Mouse (Mus musculus): ENCODE data around the gene Ttc19.

Ttc19 gene

DNA sequence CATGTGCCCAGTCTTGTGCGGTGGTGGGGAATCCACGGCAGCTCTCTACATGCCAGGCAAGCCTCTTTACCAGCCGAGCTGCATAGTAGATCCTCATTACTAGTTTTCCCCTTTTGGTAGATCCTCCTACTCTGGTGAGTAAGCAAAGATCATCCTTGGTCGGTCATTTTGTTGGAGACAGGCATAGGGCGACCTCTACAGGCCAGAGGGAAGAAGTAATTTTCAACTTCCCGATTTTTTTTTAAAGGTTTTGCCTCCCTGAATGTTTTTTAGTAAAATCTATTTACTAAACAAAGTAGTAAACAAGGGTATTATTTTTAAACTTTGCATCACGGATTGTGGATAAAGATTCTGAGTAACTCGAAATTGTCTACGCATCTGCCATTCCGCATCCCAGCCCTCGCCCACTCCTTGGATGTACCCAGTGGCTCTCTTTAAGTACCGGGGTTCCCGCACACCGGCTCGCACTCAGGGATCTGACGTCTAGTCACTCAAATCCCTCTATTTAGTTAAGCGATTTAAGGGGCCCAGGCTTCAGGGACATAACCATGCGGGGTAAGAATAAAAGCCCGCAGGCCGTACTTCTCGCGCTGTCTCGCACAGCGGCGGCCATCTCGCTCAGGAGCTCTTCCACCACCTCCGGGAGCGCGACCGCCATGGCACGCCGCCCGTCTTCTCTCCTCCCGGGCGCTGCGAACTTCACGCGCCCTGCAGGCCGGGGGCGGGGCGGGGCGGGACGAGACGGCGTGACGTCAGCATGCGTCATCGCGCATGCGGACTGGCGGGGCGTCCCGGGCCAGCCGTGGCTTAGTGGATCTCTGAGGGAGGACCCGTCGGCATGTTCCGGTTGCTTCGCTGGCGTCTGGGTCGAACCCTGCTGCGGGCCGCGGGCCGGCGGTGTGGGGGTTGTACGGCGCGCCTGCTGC lies at the start of gene Ttc19, which contains the start of gene Zswim7:
Gene Ttc19, plus strand, starts transcription at position 799 of the 926 bp plus-strand sequence.
Gene Zswim7, minus strand, starts transcription at position 701 of the 926 bp plus-strand sequence.
- DNase-seq (ENCODE audit: low spot score) = peak; percentile 92

- no peak for DNase-seq (ENCODE audit: low spot score)
Observed at GRCm38 (mm10) chr11:62240631-62241261, 40.5 kb upstream of the Ttc19 start.

- peak; percentile 58 for DNase-seq (ENCODE audit: low spot score)
Observed at GRCm38 (mm10) chr11:62243871-62244270, 37.4 kb upstream of the Ttc19 start.

DNA sequence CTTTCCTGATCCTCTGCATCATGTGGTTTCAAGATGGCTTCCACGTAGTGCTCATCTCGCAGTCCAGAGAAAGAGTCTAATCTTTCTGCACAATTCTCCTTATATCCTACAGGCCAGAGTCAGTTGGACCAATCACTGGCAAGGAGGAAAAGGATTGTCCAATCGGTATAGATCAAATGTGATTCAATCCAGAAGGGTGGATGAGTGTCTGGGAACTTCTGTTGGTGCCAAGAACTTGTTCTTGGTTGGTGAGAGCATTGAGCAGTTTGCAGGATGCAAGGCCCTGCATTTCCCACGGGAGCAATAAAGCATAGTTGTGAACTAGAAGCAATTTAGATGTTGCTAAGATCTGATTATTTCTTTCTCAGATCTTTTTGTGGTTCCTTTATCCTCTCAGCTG lies 36.8 kb upstream of the Ttc19 start:
- peak; percentile 71 for DNase-seq (ENCODE audit: low spot score)

GRCm38 (mm10) chr11:62247759-62248400 lies 33.4 kb upstream of the Ttc19 start:
- no peak for DNase-seq (ENCODE audit: low spot score)

DNA sequence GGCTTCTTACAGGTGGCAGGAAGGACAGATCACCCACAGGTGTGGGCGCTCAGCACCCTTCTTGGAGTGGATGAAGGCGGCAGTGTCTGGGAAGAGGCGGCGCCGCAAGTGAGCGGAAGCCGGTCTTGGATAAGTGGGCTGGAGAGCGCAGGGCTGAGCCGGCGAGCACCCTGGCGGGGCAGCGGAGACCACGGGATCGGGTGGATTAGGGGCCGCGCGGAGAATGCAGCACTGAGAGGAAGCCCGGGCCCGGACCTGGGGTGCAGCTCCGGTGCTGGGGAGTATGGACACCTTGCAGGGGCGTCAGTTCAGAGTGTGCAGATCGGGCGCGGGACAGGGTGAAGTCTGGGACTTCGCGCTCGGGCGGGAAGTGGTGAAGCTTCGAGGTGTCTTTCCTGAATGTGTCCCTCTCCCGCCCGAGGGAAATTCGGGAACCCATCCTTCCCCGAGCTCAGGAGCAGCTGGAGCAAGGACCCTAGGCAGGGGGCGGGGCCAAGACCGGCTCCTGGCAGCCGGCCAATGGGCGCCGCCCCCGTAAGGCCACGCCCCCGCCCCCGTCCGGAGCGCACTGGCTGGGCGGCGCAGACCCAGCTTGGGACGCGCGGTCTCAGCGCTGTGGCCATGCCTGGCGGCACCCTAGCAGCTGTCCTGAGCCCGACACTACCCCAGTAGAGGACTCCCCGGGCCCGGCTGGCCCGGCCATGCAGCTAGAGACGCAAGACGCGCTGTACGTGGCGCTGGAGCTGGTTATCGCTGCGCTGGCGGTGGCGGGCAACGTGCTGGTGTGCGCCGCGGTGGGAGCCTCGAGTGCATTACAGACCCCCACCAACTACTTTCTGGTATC lies 32.6 kb upstream of the Ttc19 start, which contains the start of gene Adora2b:
Gene Adora2b, plus strand, starts transcription at position 584 of the 844 bp plus-strand sequence.
- DNase-seq (ENCODE audit: low spot score) = no peak

- peak; percentile 23 for DNase-seq (ENCODE audit: low spot score)
Observed at GRCm38 (mm10) chr11:62249266-62250037, 31.8 kb upstream of the Ttc19 start.

- DNase-seq (ENCODE audit: low spot score) = peak; percentile 29
Observed at GRCm38 (mm10) chr11:62251047-62251446, 30.2 kb upstream of the Ttc19 start.

GRCm38 (mm10) chr11:62253380-62253779 lies 27.9 kb upstream of the Ttc19 start:
- no peak for DNase-seq (ENCODE audit: low spot score)

DNA sequence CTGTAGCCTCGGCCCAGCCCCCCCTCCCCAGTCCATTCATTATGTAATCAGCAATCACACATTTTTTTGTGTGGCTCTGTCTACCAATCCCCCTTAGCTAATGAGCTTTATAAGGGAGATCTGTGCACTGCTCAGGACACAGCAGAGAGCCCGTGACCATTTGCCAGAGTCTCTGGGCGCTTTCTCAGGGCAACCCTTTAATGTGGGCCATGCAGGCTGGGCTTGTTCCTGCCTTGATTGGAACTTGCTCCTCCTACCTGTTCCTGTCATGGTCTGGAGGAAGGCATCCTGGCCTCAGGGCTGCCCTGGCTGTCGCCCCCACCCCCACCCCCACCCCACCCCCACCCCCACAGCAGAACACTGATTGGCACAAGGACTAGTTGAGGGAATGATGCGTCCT lies 22.1 kb upstream of the Ttc19 start:
- no peak for DNase-seq (ENCODE audit: low spot score)

DNA sequence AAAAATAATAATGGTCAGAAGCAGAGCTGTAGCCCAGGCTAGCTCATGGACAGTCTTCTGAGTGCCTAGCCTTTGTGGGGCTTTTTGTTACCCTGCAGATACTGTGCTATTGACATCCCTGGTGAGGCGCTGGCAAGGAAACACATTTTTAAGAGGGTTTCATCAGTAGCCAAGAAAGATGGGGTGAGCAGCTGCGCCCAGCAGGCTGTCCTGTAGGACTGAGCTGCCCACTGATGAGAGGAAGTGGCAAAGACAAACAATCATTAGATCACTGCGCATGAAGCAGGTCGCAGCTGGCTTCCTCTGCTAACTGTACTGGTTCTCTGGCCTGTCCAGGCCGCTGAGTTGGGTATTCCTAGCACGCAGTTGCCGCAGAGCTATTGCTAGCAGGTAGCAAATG lies 17.7 kb upstream of the Ttc19 start:
- DNase-seq (ENCODE audit: low spot score) = no peak

GRCm38 (mm10) chr11:62264018-62264417 lies 17.3 kb upstream of the Ttc19 start:
- no peak for DNase-seq (ENCODE audit: low spot score)

GRCm38 (mm10) chr11:62265642-62266041 lies 15.6 kb upstream of the Ttc19 start:
- no peak for DNase-seq (ENCODE audit: low spot score)

DNA sequence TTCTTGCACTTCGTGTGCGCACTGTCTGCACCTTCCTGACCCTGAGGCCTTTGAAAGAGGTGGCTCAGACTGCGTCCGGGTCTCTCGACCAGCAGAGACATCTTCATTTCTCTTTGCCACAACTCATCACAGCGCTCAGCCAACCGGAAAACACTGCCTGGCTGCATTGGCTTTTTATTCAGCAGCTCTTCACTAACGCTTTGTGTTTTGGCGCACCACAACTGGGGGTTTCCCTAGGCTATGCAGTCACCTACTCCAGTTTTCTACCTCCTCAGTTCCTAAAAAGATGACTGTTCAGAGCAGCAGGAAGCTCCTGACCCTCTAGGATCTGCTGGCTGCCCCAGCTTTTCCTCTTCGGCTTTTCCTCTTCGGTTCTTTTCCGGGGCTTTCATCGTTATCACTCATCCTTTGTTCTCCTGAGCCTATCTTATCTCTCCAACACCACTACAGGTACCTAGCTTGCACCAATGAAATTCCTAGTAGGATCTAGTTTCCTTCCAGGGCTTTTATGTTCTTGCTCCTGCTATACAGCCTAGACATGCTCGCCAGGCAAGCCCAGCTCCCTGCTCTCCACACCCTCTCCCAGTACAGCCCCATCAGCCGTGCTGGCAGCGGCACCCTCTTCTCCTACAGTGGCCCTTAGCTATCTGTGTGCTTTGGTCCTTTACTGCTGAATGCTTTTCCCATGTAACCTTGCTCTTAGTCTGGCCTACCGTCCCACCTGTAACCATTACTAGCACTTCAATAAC lies 14.6 kb upstream of the Ttc19 start:
- DNase-seq (ENCODE audit: low spot score) = no peak

- no peak for DNase-seq (ENCODE audit: low spot score)
Observed at GRCm38 (mm10) chr11:62268381-62268780, 12.9 kb upstream of the Ttc19 start.

GRCm38 (mm10) chr11:62269097-62269496 lies 12.2 kb upstream of the Ttc19 start:
- DNase-seq (ENCODE audit: low spot score) = no peak

DNA sequence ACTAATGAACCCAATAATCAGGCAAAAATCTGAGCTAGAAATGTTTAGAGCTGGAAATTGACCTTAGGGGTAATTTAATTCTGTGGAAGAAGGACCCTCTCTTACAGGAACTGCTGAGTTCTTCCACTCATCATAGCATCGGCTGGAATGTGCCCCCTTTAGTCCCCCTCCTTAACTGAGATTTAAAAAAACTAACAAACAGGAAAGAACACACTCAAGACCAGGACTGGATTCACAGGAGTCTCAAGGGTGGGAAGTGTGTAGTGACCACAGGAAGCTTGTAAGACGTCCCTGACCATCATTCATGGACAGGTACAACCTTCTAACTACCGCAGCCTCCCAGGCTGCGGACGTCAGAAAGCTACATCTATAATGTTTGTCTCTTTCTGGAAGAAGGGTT lies 10.4 kb upstream of the Ttc19 start:
- DNase-seq (ENCODE audit: low spot score) = no peak

DNA sequence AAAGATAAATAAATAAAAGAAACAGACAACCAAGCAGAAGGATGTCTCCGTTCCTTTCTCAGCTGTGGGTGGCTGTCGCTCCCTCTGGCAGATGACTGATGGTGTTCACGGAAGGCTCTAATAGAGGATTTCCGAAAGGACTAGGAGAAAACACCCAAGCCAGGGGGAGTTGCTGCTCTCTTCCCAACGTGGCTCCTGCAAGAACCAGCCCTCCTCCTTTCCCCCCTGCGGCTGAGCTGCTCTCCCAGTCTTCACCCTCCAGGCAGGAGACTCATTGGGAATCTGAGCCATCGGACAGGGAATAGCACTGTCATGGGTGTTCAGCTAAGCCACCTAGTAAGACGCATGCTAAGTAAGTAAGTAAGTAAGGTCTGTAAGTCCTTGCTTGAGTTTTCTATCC lies 4.2 kb upstream of the Ttc19 start:
- DNase-seq (ENCODE audit: low spot score) = no peak

- DNase-seq (ENCODE audit: low spot score) = peak; percentile 62
Observed at GRCm38 (mm10) chr11:62278027-62278426, 3.2 kb upstream of the Ttc19 start.

DNA sequence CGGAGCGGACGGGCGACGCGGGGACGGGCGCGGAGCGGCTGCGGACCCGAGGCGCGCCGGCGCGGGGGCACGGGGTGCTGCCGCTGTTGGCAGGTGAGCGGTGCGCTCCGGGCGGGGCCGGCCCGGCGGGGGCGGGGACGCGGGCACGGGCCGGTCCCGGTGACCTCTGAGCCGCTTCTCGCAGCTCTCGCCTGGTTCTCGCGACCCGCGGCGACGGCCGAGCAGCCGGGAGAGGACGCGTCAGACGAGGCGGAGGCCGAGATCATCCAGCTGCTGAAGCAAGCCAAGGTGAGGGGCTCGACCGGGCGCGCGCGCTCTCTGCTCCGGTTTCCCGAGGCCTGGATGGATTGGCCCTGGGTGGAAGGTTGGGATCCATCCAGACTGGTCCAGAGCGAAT lies 326 bp downstream of the Ttc19 start:
- DNase-seq (ENCODE audit: low spot score) = peak; percentile 66
